Mouse (Mus musculus) spleen, adult 2 months (tissue): ENCODE measurements around the gene Tbkbp1. TPM values are rescaled to one million over a fixed set of nuclear protein-coding genes. Genes with fewer than 3 reads are reported as not detected.

Experiments used
- DNase-seq, 2 experiments: peaks; one replicate each; pipeline versions ENCODE4 v3.0.0 to v3.0.0-alpha.2; 2012 to 2021; ENCODE audit warnings: low spot score in 2 of 2, low read depth in 1 of 2
- H3K27ac ChIP-seq: fragments of 200-500 bp; 2 replicates; pipeline ENCODE4 v1.5.1; 2012; ENCODE audit warnings: low read length, inconsistent platforms; ENCODE audit not compliant: insufficient read depth
- H3K27me3 ChIP-seq: fragments of 200-500 bp; 2 replicates; pipeline ENCODE4 v1.6.1; 2012; ENCODE audit warnings: mild to moderate bottlenecking, moderate library complexity, low read length, inconsistent platforms; ENCODE audit not compliant: control insufficient read depth, insufficient read depth
- H3K36me3 ChIP-seq: fragments of 200-500 bp; 2 replicates; pipeline ENCODE4 v1.6.1; 2012; ENCODE audit warnings: mild to moderate bottlenecking, low read length, inconsistent platforms; ENCODE audit not compliant: control insufficient read depth, insufficient read depth
- H3K4me1 ChIP-seq: fragments of 200-500 bp; 2 replicates; pipeline ENCODE4 v1.6.1; 2011; ENCODE audit warnings: inconsistent platforms; ENCODE audit not compliant: control insufficient read depth, insufficient read depth, insufficient read length
- H3K4me3 ChIP-seq: fragments of 200-500 bp; 2 replicates; pipeline ENCODE4 v1.5.1; 2011; ENCODE audit warnings: mild to moderate bottlenecking, inconsistent platforms; ENCODE audit not compliant: insufficient read depth, insufficient read length; ENCODE audit errors: extremely low read depth
- CTCF ChIP-seq: fragments of 200-500 bp; IDR thresholded peaks from 2 replicates; pipeline ENCODE4 v1.5.1; 2011; ENCODE audit warnings: mild to moderate bottlenecking, inconsistent platforms; ENCODE audit not compliant: insufficient read depth, insufficient read length, insufficient replicate concordance; ENCODE audit errors: extremely low read depth
- POLR2A ChIP-seq: fragments of 200-500 bp; IDR thresholded peaks from 2 replicates; pipeline ENCODE4 v1.6.1; 2011; ENCODE audit warnings: low read depth, low read length, inconsistent platforms
- WGBS: fragments of 180-500 bp; shearing (Covaris S2); methylation state at CpG from one replicate; pipeline ENCODE4 v1.1.7; 2018; 5-methylcytosine and 5-hydroxymethylcytosine counted together
- polyA plus RNA-seq: library from polyadenylated mRNA; depleted of rRNA; stranded (reverse); fragments of >200 nt; gene quantifications from 2 replicates; pipeline ENCODE4 v1.2.3, GENCODE M21; 2012

Gene Tbkbp1
- polyA plus RNA-seq, 1 experiment = 16.3 TPM

DNA sequence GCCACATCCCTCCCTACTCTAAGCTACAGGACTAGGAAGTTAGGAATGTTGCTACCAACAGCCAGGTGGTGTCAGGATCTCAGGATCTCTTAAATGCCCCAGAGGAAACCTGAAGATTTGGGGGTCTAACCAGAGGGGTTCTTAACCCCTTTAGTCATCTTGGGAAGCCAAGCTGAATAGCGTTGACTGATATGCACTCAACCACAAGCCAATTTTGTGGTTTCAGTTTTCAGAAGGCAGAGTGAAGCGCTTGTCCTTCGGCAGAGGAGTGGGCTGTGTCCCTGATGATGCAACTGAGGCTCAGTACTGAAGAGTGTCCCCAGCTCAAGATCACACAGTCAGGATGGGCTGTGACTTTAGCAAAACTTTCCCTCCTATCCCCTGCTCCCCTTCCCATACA lies 22.3 kb downstream of the Tbkbp1 start:
- H3K27ac ChIP-seq = no peak overlapping the region
- H3K27me3 ChIP-seq = no peaks in the 10 kb centered on the region
- 27% methylated on average over 3 of the region's 3 CpGs for WGBS
- H3K4me1 ChIP-seq = peaks cover 18% of the 10 kb centered on the region; the same call in 1 of the 2 replicates
- TF ChIP-seq POLR2A (no peak), CTCF (no peak)
- DNase-seq = no peak
- no peak overlapping the region for H3K4me3 ChIP-seq
- no peaks in the 10 kb centered on the region for H3K36me3 ChIP-seq

DNA sequence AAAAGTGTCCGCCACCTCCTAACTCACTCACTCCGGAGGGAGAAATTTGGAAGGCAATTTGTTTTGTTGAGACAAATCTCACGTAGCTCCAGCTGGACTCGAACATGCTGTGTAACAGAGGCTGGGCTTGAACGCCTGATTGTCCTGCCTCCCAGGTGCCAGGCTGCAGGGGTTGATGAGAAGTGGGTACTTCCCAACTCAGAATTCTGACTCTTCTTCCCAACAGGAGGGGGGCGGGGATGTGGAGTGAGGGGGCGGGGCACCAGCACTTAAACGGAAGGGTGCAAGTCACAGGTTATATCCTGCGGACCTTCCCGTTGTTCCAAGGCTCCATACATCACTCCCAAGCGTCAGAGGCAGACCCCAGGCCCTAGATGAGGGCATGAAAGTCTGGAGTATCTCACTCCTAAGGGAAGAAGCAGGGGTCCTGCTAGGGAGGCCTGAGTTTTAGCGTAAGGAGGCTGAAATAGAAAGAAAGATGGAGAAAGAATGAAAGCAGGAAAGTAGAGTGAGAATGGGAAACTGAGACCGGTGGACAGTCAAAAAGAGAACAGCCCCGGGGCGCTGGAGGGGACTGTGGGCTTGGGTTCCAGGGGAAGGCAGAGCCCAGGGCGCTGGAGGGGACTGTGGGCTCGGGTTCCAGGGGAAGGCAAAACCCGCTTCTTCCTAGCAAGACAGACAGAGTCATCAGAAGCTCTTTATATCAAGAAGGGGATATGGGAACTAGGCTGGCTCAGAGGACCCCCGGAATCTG lies 23.6 kb downstream of the Tbkbp1 start:
- TF ChIP-seq POLR2A (no peak), CTCF (no peak)
- Histone ChIP-seq H3K27ac (peak overlapping the region; percentile 65), H3K4me1 (peaks cover 9% of the 10 kb centered on the region; the same call in 1 of the 2 replicates), H3K4me3 (peak overlapping the region; percentile 53), H3K36me3 (no peaks in the 10 kb centered on the region), H3K27me3 (no peaks in the 10 kb centered on the region)
- WGBS = 42% methylated on average over 19 of the region's 19 CpGs
- DNase-seq = no peak

DNA sequence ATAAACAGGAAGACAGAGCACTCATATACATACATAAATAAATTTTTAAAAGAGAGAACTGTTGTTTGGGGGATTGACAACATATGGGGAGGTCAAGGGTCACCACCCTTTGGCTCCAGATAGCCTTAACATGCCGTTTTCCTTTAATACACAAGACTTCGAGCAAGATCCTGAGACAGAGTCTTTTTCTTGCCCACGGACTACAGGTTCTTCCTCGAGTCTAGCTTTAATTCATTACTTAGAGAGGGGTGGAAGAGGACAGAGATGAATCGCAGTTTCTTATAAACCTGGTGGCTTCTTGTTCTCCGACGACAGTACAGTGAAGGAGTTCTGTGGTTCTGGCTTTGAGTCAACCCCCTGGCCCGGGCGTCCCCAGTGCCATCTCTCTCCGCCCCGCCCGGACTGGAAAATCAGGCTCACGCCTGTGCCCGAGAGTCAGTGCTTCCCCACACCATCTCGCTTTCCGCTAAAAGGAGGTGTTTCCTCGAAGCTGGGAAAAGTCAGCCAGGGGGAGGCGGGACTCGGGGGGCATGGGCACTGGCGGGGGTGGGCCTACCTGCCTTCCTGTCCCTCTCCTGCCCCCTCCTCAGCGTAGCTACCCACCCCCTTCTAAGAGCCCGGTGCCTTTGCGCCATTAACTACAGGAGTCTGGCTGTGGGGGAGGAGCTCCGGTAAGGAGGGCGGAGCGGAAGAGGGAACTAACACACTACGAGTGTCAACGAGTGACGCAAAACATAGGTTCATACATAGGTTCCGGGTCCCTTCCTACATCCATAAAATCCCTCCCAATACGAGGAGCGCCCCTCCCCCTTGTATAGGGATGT lies 24.4 kb downstream of the Tbkbp1 start:
- H3K4me3 ChIP-seq = peak overlapping the region; percentile 53
- no peaks in the 10 kb centered on the region for H3K27me3 ChIP-seq
- H3K4me1 ChIP-seq = peaks cover 5% of the 10 kb centered on the region; the same call in 1 of the 2 replicates
- no peaks in the 10 kb centered on the region for H3K36me3 ChIP-seq
- TF ChIP-seq POLR2A (peak; percentile 56), CTCF (no peak)
- H3K27ac ChIP-seq = peak overlapping the region; percentile 65
- WGBS = 4% methylated on average over 32 of the region's 32 CpGs
- DNase-seq = peak; percentile 67 to 77

DNA sequence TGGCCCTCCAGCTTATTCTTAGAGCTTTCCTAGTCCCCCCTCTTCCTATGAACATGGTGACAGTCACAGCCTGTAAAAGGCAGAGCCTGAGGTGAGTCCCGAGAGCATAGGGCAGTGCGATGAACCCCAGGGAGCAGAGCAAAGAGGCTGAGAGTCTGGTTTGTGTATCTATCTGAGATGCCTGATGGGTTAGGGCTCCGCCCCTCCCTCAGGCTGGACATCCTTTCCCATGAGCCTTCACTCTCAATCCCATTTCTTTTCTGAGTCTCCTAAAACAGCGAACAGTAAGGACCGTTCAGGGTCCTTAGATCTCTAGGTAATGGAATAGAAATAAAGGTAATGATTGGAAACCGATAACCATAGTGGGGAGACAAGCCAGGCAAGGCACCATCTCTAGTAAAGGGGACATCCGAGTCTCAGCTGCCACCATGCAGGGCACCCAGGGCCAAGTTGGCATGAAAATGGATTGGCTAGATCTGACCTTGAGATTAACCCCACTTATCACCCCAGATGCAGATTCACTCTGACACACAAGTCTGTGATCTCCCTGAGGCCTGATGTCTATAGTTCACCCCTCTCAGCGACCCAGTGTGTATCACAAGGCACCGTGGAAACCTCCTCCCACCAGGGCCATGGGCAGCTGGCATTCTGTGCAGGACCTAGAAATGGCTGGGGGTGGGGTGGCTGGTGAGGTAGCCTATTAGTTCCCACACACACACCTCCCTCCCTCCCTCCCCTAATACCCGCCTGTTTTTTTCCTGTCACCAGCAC lies 26.8 kb downstream of the Tbkbp1 start:
- WGBS = 85% methylated on average over 10 of the region's 10 CpGs
- TF ChIP-seq POLR2A (no peak), CTCF (no peak)
- H3K27me3 ChIP-seq = no peaks in the 10 kb centered on the region

DNA sequence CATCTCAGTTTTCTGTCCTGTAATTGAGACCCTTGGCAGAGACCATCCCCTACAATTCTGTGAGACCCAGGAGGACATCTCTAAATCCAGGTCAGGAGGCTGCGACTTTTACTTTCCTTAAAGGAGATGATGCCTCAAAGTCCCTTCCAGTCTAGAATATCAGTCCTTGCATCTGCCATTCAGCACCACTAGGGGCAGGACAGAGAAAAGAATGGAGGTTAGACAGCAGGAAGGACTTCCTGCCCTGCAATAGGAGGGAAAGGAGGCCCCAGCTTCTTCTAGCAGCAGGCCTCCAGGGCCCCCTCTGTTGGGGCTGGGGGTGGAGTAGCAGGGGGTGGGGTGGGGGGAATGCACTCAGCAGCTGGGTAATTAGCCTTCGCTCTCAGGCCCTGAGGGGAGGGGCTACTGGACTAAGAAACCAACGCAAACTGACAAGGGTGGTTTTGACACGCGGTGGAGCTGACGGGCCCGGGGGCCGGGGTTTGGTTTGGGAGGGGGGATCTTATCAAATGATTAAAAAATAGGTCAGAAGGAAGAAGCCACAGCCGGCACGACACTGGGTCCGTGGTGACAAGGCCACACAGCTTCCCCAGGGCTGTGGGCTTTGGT lies 27.9 kb downstream of the Tbkbp1 start:
- Histone ChIP-seq H3K36me3 (no peaks in the 10 kb centered on the region), H3K27me3 (no peaks in the 10 kb centered on the region), H3K4me1 (peaks cover 5% of the 10 kb centered on the region; the same call in 1 of the 2 replicates), H3K27ac (no peak overlapping the region), H3K4me3 (no peak overlapping the region)
- 49% methylated on average over 11 of the region's 11 CpGs for WGBS
- DNase-seq = no peak
- TF ChIP-seq POLR2A (no peak), CTCF (peak; percentile 16; the same call in 1 of the 2 replicates)

More for the DNA sequence above, 26.8 kb downstream of the Tbkbp1 start:
- no peak for DNase-seq
- H3K36me3 ChIP-seq = no peaks in the 10 kb centered on the region
- peaks cover 8% of the 10 kb centered on the region; the same call in 1 of the 2 replicates for H3K4me1 ChIP-seq
- H3K27ac ChIP-seq = no peak overlapping the region
- H3K4me3 ChIP-seq = no peak overlapping the region

DNA sequence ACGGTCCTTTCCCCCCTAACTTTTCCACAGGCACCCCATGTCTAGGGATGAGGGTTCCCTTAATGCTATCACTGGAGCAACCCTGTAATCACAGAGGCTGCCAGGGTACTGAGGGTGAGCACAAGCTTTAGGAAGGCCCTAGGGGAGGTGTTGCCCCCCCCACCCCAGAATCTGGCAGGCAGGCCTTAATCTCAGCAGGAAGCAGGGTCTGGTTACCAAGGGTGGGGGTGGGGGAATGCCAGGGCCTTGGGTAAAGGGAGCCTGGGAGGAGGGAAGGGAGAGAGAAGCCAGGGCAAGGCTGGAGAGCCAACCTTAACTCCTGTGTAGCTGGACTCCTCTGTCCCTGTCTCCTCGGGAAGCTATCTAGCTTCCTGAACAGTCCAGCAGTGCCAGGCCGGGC lies 30.7 kb downstream of the Tbkbp1 start:
- Histone ChIP-seq H3K27me3 (no peaks in the 10 kb centered on the region), H3K4me3 (no peak overlapping the region), H3K36me3 (no peaks in the 10 kb centered on the region), H3K27ac (no peak overlapping the region), H3K4me1 (peaks cover 5% of the 10 kb centered on the region; the same call in 1 of the 2 replicates)
- DNase-seq = no peak
- 90% methylated on average over 3 of the region's 3 CpGs for WGBS
- no peak for TF ChIP-seq POLR2A
- TF ChIP-seq CTCF = no peak
